Mouse (Mus musculus) ES-E14 (cell line): Measurements from ENCODE around the gene Erp27.

ENCODE experiments used
- HCFC1 ChIP-seq: IDR thresholded peaks from 2 replicates; pipeline ENCODE4 v1.6.1; 2012; ENCODE audit warnings: low read length, inconsistent platforms, borderline replicate concordance; ENCODE audit not compliant: insufficient read depth
- MAFK ChIP-seq: IDR thresholded peaks from 2 replicates; pipeline ENCODE4 v1.6.1; 2014; ENCODE audit warnings: mild to moderate bottlenecking, low read depth, low read length, inconsistent platforms; ENCODE audit not compliant: insufficient read depth
- ZC3H11A ChIP-seq: IDR thresholded peaks from 2 replicates; pipeline ENCODE4 v1.6.1; 2012; ENCODE audit warnings: low read depth, mild to moderate bottlenecking, inconsistent platforms, low read length, borderline replicate concordance
- ZNF384 ChIP-seq: IDR thresholded peaks from 2 replicates; pipeline ENCODE4 v1.6.1; 2012; ENCODE audit warnings: low read depth, low read length, inconsistent platforms

- no peak for TF ChIP-seq ZNF384
- TF ChIP-seq HCFC1 = no peak
- TF ChIP-seq ZC3H11A = no peak
- no peak for TF ChIP-seq MAFK
Observed at GRCm38 (mm10) chr6:136922871-136923270, 891 bp upstream of the Erp27 start.
